Mouse (Mus musculus): Measurements from ENCODE around the gene 5031439G07Rik. TPM values are rescaled to one million over a fixed set of nuclear protein-coding genes. Genes with fewer than 3 reads are reported as not detected.

5031439G07Rik gene
- polyA plus RNA-seq, 1 experiment from 2014 or later, result 35.3 TPM

GRCm38 (mm10) chr15:85015771-85016170, 27.4 kb upstream of the 5031439G07Rik start:
- no peak for ATAC-seq (ENCODE audit: low FRiP score, low read depth)
- Histone ChIP-seq H3K9ac (no peak overlapping the region), H3K27me3 (replicated peaks) (peaks cover 3% of the 10 kb centered on the region), H3K4me3 (no peak overlapping the region), H3K9me3 (no peaks in the 10 kb centered on the region), H3K27ac (no peak overlapping the region), H3K36me3 (no peaks in the 10 kb centered on the region), H3K4me2 (replicated peaks) (no peak overlapping the region), H3K4me1 (0 out of 2 replicates have a peak, but pooled peaks cover 4% of the 10 kb centered on the region)
- WGBS, result 87% methylated on average over 11 of the region's 11 CpGs

DNA sequence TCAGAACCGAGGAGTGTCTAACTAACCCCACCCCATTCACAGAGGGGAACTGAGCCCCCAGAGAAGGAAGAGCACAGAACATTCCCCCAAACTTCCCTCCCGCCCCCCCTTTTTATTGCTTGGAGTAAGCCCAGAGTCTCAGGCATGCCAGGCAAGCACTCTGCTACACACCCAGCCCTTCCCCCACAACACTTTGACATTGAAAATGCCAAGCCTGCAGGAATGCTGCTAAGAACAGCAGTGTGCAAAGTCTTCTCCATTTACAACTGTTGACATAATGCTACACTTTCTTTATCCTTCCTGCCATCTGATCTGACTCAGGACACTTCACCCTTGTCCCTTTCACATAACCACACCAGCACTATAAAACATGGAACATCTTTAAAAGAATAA, 24.3 kb upstream of the 5031439G07Rik start:
- 29% methylated on average over 2 of the region's 2 CpGs for WGBS
- Histone ChIP-seq H3K9ac (no peak overlapping the region), H3K4me2 (replicated peaks) (0 out of 2 replicates have a peak overlapping the region, but pooled peaks have one; percentile 12), H3K36me3 (no peaks in the 10 kb centered on the region), H3K27ac (no peak overlapping the region), H3K4me1 (0 out of 2 replicates have a peak, but pooled peaks cover 4% of the 10 kb centered on the region), H3K4me3 (no peak overlapping the region), H3K9me3 (no peaks in the 10 kb centered on the region), H3K27me3 (replicated peaks) (no peaks in the 10 kb centered on the region; the same call in 1 of the 2 replicates)
- no peak for ATAC-seq (ENCODE audit: low FRiP score, low read depth)

DNA sequence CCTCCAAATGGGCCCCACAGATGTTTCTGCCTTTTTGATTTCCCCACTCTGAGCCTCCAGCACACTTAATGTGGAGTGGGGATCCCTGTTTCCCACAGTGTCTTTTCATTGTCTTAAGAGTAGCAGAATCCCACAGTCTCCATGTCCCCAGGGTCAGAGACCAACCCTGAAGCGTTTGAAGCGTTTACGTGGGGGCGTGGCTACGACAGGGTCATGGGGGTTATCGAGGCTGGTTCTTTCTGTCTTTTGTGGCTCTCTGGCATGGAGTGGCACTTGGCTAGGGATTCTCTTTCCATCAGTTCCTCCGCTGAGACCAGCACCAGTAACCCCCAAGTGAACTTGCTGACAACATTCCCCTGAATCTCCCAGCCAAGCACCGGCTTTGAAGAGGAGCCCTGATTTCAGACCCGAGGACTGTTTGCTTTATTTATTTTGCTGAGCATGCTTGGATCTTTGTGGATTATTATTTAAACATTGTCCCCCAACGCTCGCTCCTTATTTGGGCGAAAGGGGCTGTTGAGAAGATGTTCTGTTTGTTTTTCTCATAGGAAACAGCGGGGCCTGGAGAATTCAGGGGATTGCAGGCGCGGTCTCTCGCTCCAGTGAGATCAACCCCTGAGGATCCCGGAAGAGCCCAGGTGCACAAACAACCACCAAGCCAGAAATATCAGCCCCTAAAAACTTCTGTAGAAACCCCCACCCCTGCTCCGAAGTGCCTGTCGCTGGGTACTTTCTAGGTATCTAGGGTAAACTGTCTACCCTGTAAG, 23.7 kb upstream of the 5031439G07Rik start:
- Histone ChIP-seq H3K4me3 (no peak overlapping the region), H3K4me1 (0 out of 2 replicates have a peak, but pooled peaks cover 4% of the 10 kb centered on the region), H3K36me3 (no peaks in the 10 kb centered on the region), H3K4me2 (replicated peaks) (0 out of 2 replicates have a peak overlapping the region, but pooled peaks have one; percentile 12), H3K27ac (no peak overlapping the region), H3K27me3 (replicated peaks) (no peaks in the 10 kb centered on the region; the same call in 1 of the 2 replicates), H3K9me3 (no peaks in the 10 kb centered on the region), H3K9ac (no peak overlapping the region)
- WGBS, result 31% methylated on average over 19 of the region's 19 CpGs
- ATAC-seq (ENCODE audit: low FRiP score, low read depth), result no peak

- WGBS, result 78% methylated on average over 8 of the region's 8 CpGs
- no peak for ATAC-seq (ENCODE audit: low FRiP score, low read depth)
- Histone ChIP-seq H3K27me3 (replicated peaks) (no peaks in the 10 kb centered on the region), H3K36me3 (no peaks in the 10 kb centered on the region), H3K27ac (no peak overlapping the region), H3K9me3 (no peaks in the 10 kb centered on the region), H3K9ac (no peak overlapping the region), H3K4me1 (0 out of 2 replicates have a peak, but pooled peaks cover 4% of the 10 kb centered on the region), H3K4me3 (no peak overlapping the region), H3K4me2 (replicated peaks) (no peak overlapping the region)
These were observed 21.3 kb upstream of the 5031439G07Rik start for GRCm38 (mm10) chr15:85009666-85010065.

- Histone ChIP-seq H3K4me2 (replicated peaks) (no peak overlapping the region; the same call in 1 of the 2 replicates), H3K9me3 (no peaks in the 10 kb centered on the region), H3K4me1 (no peaks in the 10 kb centered on the region), H3K27me3 (replicated peaks) (no peaks in the 10 kb centered on the region), H3K9ac (peak overlapping the region; percentile 13; the same call in 1 of the 2 replicates), H3K36me3 (no peaks in the 10 kb centered on the region), H3K4me3 (no peak overlapping the region), H3K27ac (no peak overlapping the region)
- 0 out of 2 replicates have a peak, but pooled peaks have one; percentile 53 for ATAC-seq (ENCODE audit: low FRiP score, low read depth)
- 21% methylated on average over 29 of the region's 29 CpGs for WGBS
These were observed 12.9 kb upstream of the 5031439G07Rik start for GRCm38 (mm10) chr15:85000984-85001982.

- Histone ChIP-seq H3K36me3 (no peaks in the 10 kb centered on the region), H3K9me3 (no peaks in the 10 kb centered on the region), H3K4me1 (no peaks in the 10 kb centered on the region), H3K4me3 (no peak overlapping the region), H3K9ac (no peak overlapping the region), H3K4me2 (replicated peaks) (no peak overlapping the region), H3K27ac (no peak overlapping the region), H3K27me3 (replicated peaks) (no peaks in the 10 kb centered on the region)
- WGBS, result 69% methylated on average over 7 of the region's 7 CpGs
- ATAC-seq (ENCODE audit: low FRiP score, low read depth), result no peak
These were observed 11.6 kb upstream of the 5031439G07Rik start for GRCm38 (mm10) chr15:84999911-85000310.

GRCm38 (mm10) chr15:84997768-84998454, 9.6 kb upstream of the 5031439G07Rik start:
- H3K4me1 ChIP-seq, result no peaks in the 10 kb centered on the region
- no peaks in the 10 kb centered on the region for H3K36me3 ChIP-seq
- WGBS, result 79% methylated on average over 14 of the region's 14 CpGs
- no peak for ATAC-seq (ENCODE audit: low FRiP score, low read depth)
- H3K9ac ChIP-seq, result no peak overlapping the region
- H3K4me2 ChIP-seq (replicated peaks), result no peak overlapping the region
- H3K4me3 ChIP-seq, result no peak overlapping the region
- H3K9me3 ChIP-seq, result no peaks in the 10 kb centered on the region
- H3K27ac ChIP-seq, result no peak overlapping the region
- H3K27me3 ChIP-seq (replicated peaks), result no peaks in the 10 kb centered on the region

GRCm38 (mm10) chr15:84995967-84996366, 7.6 kb upstream of the 5031439G07Rik start:
- H3K27ac ChIP-seq, result no peak overlapping the region
- no peak overlapping the region for H3K4me2 ChIP-seq (replicated peaks)
- no peaks in the 10 kb centered on the region for H3K27me3 ChIP-seq (replicated peaks)
- H3K36me3 ChIP-seq, result no peaks in the 10 kb centered on the region
- H3K4me3 ChIP-seq, result no peak overlapping the region
- H3K9ac ChIP-seq, result no peak overlapping the region
- ATAC-seq (ENCODE audit: low FRiP score, low read depth), result no peak
- no peaks in the 10 kb centered on the region for H3K9me3 ChIP-seq
- WGBS, result 11% methylated on average over 1 of the region's 1 CpGs
- H3K4me1 ChIP-seq, result no peaks in the 10 kb centered on the region

GRCm38 (mm10) chr15:84995041-84995440, 6.7 kb upstream of the 5031439G07Rik start:
- Histone ChIP-seq H3K4me3 (no peak overlapping the region), H3K27ac (no peak overlapping the region), H3K4me2 (replicated peaks) (no peak overlapping the region), H3K9ac (no peak overlapping the region), H3K27me3 (replicated peaks) (no peaks in the 10 kb centered on the region), H3K9me3 (no peaks in the 10 kb centered on the region), H3K4me1 (no peaks in the 10 kb centered on the region), H3K36me3 (no peaks in the 10 kb centered on the region)
- WGBS, result 51% methylated on average over 6 of the region's 6 CpGs
- ATAC-seq (ENCODE audit: low FRiP score, low read depth), result no peak

DNA sequence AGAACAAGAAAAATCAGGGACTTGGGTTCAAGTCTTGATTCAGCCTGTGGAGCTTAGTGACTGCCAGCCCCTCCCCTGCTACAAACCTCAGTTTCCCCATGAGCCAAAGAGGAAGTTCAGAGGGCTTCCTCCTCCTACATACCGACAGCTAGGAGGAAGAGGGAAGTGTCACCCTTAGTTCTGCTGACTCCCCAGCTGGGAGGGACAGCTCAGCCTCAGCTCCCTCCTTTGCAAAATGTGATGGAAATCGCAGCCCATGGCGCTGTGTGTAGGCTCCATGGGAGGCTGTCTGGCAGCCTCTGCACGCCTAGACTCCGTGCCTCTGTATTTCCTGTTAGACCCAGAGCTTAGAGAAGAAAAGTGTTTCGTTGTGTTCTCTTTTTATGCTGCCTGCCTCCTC, 6.1 kb upstream of the 5031439G07Rik start:
- no peak overlapping the region for H3K4me3 ChIP-seq
- no peak for ATAC-seq (ENCODE audit: low FRiP score, low read depth)
- no peak overlapping the region for H3K9ac ChIP-seq
- H3K36me3 ChIP-seq, result no peaks in the 10 kb centered on the region
- H3K9me3 ChIP-seq, result no peaks in the 10 kb centered on the region
- no peaks in the 10 kb centered on the region for H3K27me3 ChIP-seq (replicated peaks)
- no peak overlapping the region for H3K27ac ChIP-seq
- H3K4me2 ChIP-seq (replicated peaks), result no peak overlapping the region
- no peaks in the 10 kb centered on the region for H3K4me1 ChIP-seq
- 48% methylated on average over 6 of the region's 6 CpGs for WGBS

DNA sequence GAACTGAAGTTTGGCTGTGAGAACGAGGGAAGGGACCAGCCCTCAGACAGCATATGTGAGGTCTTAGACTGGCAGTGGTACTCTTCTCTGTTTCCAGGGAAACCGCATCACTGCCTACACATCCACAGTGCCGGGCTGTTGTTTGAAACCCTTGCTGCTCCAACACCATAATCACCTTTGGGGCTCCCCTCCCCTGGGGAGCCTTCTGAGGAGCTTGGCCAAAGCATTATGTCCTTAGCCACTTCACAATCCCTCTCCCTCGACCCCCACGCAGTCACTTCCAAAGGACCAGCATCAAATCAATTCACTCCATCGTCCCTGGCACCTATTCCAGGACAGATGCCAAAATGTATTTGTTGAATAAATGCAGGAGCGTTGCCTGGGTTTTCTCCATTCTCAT, 1.4 kb upstream of the 5031439G07Rik start:
- Histone ChIP-seq H3K27me3 (replicated peaks) (0 out of 2 replicates have a peak, but pooled peaks cover 5% of the 10 kb centered on the region), H3K36me3 (no peaks in the 10 kb centered on the region), H3K4me3 (no peak overlapping the region), H3K4me1 (peaks cover 23% of the 10 kb centered on the region), H3K9ac (no peak overlapping the region), H3K9me3 (no peaks in the 10 kb centered on the region), H3K27ac (no peak overlapping the region), H3K4me2 (replicated peaks) (no peak overlapping the region)
- 64% methylated on average over 7 of the region's 7 CpGs for WGBS
- ATAC-seq (ENCODE audit: low FRiP score, low read depth), result no peak
